Mouse (Mus musculus) stomach, embryonic 15.5 days (tissue): ENCODE data around the gene Trim46. TPM values are rescaled to one million over a fixed set of nuclear protein-coding genes. Genes with fewer than 3 reads are reported as not detected.

Source experiments
- ATAC-seq: fragments of 200-750 bp; cut with Nextera tagmentation; 2 replicates; pipeline ENCODE4 v1.8.0; 2017; ENCODE audit warnings: low read depth, moderate number of reproducible peaks, moderate TSS enrichment; ENCODE audit not compliant: insufficient read depth, low FRiP score
- H3K27ac ChIP-seq: fragments of 300-500 bp; sonication (generic); 2 replicates; pipeline ENCODE4 v1.5.1; 2015; ENCODE audit warnings: mild to moderate bottlenecking, inconsistent platforms
- H3K27me3 ChIP-seq: fragments of 300-500 bp; sonication (generic); replicated peaks from 2 replicates; pipeline ENCODE4 v1.6.1; 2015; ENCODE audit warnings: inconsistent platforms
- H3K36me3 ChIP-seq: fragments of 300-500 bp; sonication (generic); 2 replicates; pipeline ENCODE4 v1.6.1; 2015; ENCODE audit warnings: inconsistent platforms
- H3K4me1 ChIP-seq: fragments of 300-500 bp; sonication (generic); 2 replicates; pipeline ENCODE4 v1.6.1; 2015; ENCODE audit warnings: inconsistent platforms
- H3K4me2 ChIP-seq: fragments of 300-500 bp; sonication (generic); 2 replicates; pipeline ENCODE4 v1.6.1; 2015; ENCODE audit warnings: mild to moderate bottlenecking, inconsistent platforms
- H3K4me3 ChIP-seq: fragments of 300-500 bp; sonication (generic); replicated peaks from 2 replicates; pipeline ENCODE4 v1.5.1; 2015; ENCODE audit warnings: inconsistent platforms
- H3K9ac ChIP-seq: fragments of 300-500 bp; sonication (generic); 2 replicates; pipeline ENCODE4 v1.6.1; 2015; ENCODE audit warnings: inconsistent platforms
- H3K9me3 ChIP-seq: fragments of 300-500 bp; sonication (generic); 2 replicates; pipeline ENCODE4 v1.6.1; 2016; ENCODE audit warnings: inconsistent platforms
- WGBS: fragments of 180-500 bp; shearing (Covaris S2); methylation state at CpG from one replicate; pipeline ENCODE4 v1.1.7; 2015; 5-methylcytosine and 5-hydroxymethylcytosine counted together
- microRNA counts: library from miRNA; unstranded; fragments of <30 nt; microRNA quantifications from one replicate; lab custom pipeline; 2016
- microRNA-seq: library from miRNA; unstranded; fragments of <30 nt; microRNA quantifications from one replicate; pipeline ENCODE4, GENCODE M21; 2016
- polyA plus RNA-seq: library from polyadenylated mRNA; unstranded; fragments of >200 nt; fragmentation: Nextera tagmentation; extraction: Ambion mirVana; gene quantifications from 2 replicates; pipeline ENCODE4 v1.2.1, GENCODE M21; 2015

Gene Trim46
- polyA plus RNA-seq, 1 experiment from 2014 or later: 4.6 TPM

DNA sequence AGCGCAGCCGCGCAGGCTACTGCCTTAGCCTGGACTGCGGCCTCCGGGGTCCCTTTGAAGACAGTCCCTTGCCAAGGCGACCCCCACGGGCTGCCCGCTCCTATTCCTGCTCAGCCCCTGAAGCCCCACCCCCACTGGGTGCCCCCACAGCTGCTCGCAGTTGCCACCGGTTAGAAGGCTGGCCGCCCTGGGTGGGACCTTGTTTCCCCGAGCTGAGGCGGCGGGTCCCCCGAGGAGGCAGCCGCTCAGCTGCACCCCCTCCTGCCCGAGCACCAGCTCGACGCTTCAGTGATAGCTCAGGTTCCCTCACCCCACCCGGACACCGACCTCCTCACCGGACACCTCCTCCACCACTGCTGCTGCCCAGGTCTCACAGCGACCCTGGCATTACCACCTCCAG lies 58.9 kb downstream of the Trim46 start:
- no peaks in the 10 kb centered on the region for H3K9me3 ChIP-seq
- H3K27ac ChIP-seq: no peak overlapping the region
- no peak for ATAC-seq
- H3K4me3 ChIP-seq: no peak overlapping the region
- peaks cover 20% of the 10 kb centered on the region for H3K4me1 ChIP-seq
- WGBS: 57% methylated on average over 23 of the region's 23 CpGs
- no peak overlapping the region for H3K4me2 ChIP-seq
- no peak overlapping the region for H3K9ac ChIP-seq
- H3K27me3 ChIP-seq: no peaks in the 10 kb centered on the region
- 0 out of 2 replicates have a peak, but pooled peaks cover 16% of the 10 kb centered on the region for H3K36me3 ChIP-seq

MicroRNAs encoded within 50 kb of the gene (microRNA counts, 519-probe panel; counts per million panel counts)
- microRNA mmu-miR-92b (lab: Ali Mortazavi, UCI): not detected

Small RNA genes lying within 50 kb of the gene (microRNA-seq; reads per million reads assigned to microRNA genes)
- gene Mir92b: 214 reads per million, percentile 60 among the genes with 10 or more reads in this experiment

Other genes starting within 250 kb of the Trim46 start
- 20.3 and 21.0 TPM in 2 replicates for gene Rusc1, start 153.0 kb downstream of the Trim46 start, polyA plus RNA-seq
- not detected in 2 replicates for gene Gm43738, start 145.2 kb downstream of the Trim46 start, polyA plus RNA-seq
- 324 and 331 TPM in 2 replicates for gene Fdps, start 144.3 kb downstream of the Trim46 start, polyA plus RNA-seq
- 16.4 and 19.9 TPM in 2 replicates for gene Pklr, start 110.2 kb downstream of the Trim46 start, polyA plus RNA-seq
- gene Hcn3, start 86.1 kb downstream of the Trim46 start, polyA plus RNA-seq: 2.4 and 2.6 TPM in 2 replicates
- 26.3 and 26.7 TPM in 2 replicates for gene Clk2, start 81.5 kb downstream of the Trim46 start, polyA plus RNA-seq
- 103 and 106 TPM in 2 replicates for gene Scamp3, start 68.8 kb downstream of the Trim46 start, polyA plus RNA-seq
- 21.1 and 22.1 TPM in 2 replicates for gene Fam189b, start 63.2 kb downstream of the Trim46 start, polyA plus RNA-seq
- 40.1 and 41.2 TPM in 2 replicates for gene Gba, start 43.4 kb downstream of the Trim46 start, polyA plus RNA-seq
- 29.0 and 29.2 TPM in 2 replicates for gene Thbs3, start 31.1 kb downstream of the Trim46 start, polyA plus RNA-seq
- 197 and 199 TPM in 2 replicates for gene Mtx1, start 19.2 kb downstream of the Trim46 start, polyA plus RNA-seq
- 64.2 and 89.1 TPM in 2 replicates for gene Muc1, start 17.3 kb downstream of the Trim46 start, polyA plus RNA-seq
- gene Krtcap2, start 343 bp downstream of the Trim46 start, polyA plus RNA-seq: 374 and 406 TPM in 2 replicates
- gene Dpm3, start 13.0 kb upstream of the Trim46 start, polyA plus RNA-seq: 129 and 132 TPM in 2 replicates
- 74.4 and 75.3 TPM in 2 replicates for gene Slc50a1, start 24.3 kb upstream of the Trim46 start, polyA plus RNA-seq
- gene Efna1, start 34.8 kb upstream of the Trim46 start, polyA plus RNA-seq: 41.4 and 46.1 TPM in 2 replicates
- 9.5 and 9.6 TPM in 2 replicates for gene Efna3, start 76.7 kb upstream of the Trim46 start, polyA plus RNA-seq
- gene Efna4, start 91.7 kb upstream of the Trim46 start, polyA plus RNA-seq: 17.9 and 19.4 TPM in 2 replicates
- gene Adam15, start 103.7 kb upstream of the Trim46 start, polyA plus RNA-seq: 44.7 and 53.2 TPM in 2 replicates
- 0.30 and 0.67 TPM in 2 replicates for gene Dcst2, start 115.7 kb upstream of the Trim46 start, polyA plus RNA-seq
- 0.30 and 0.52 TPM in 2 replicates for gene Dcst1, start 118.9 kb upstream of the Trim46 start, polyA plus RNA-seq
- gene Zbtb7b, start 148.5 kb upstream of the Trim46 start, polyA plus RNA-seq: 7.8 and 7.9 TPM in 2 replicates
- not detected in 2 replicates for gene Lenep, start 156.5 kb upstream of the Trim46 start, polyA plus RNA-seq
- 23.6 and 29.4 TPM in 2 replicates for gene Flad1, start 165.6 kb upstream of the Trim46 start, polyA plus RNA-seq
- gene Cks1b, start 172.1 kb upstream of the Trim46 start, polyA plus RNA-seq: 409 and 450 TPM in 2 replicates
- gene Shc1, start 172.1 kb upstream of the Trim46 start, polyA plus RNA-seq: 84.6 and 103 TPM in 2 replicates
- gene Pygo2, start 183.9 kb upstream of the Trim46 start, polyA plus RNA-seq: 35.1 and 37.1 TPM in 2 replicates
- 39.9 and 40.1 TPM in 2 replicates for gene Pbxip1, start 190.4 kb upstream of the Trim46 start, polyA plus RNA-seq
- gene Pmvk, start 208.2 kb upstream of the Trim46 start, polyA plus RNA-seq: 55.3 and 60.1 TPM in 2 replicates